Mouse (Mus musculus) spleen, adult 2 months (tissue): ENCODE measurements at regions not wholly inside any gene's neighbourhood (a gene's known extent, or its start where the extent isn't known, plus 50 kb on each side); places are given as distances from the start of the nearest gene placed in this dataset.
"Not testable (repeated sequence)": the region's sequence is repeated elsewhere in the genome, so short reads cannot be mapped to it uniquely, and the experiment has no call there.

Experiments
- DNase-seq, 2 experiments: peaks; one replicate each; pipeline versions ENCODE4 v3.0.0 to v3.0.0-alpha.2; 2012 to 2021; ENCODE audit warnings: low spot score in 2 of 2, low read depth in 1 of 2
- H3K27ac ChIP-seq: fragments of 200-500 bp; 2 replicates; pipeline ENCODE4 v1.5.1; 2012; ENCODE audit warnings: low read length, inconsistent platforms; ENCODE audit not compliant: insufficient read depth
- H3K27me3 ChIP-seq: fragments of 200-500 bp; 2 replicates; pipeline ENCODE4 v1.6.1; 2012; ENCODE audit warnings: mild to moderate bottlenecking, moderate library complexity, low read length, inconsistent platforms; ENCODE audit not compliant: control insufficient read depth, insufficient read depth
- H3K36me3 ChIP-seq: fragments of 200-500 bp; 2 replicates; pipeline ENCODE4 v1.6.1; 2012; ENCODE audit warnings: mild to moderate bottlenecking, low read length, inconsistent platforms; ENCODE audit not compliant: control insufficient read depth, insufficient read depth
- H3K4me1 ChIP-seq: fragments of 200-500 bp; 2 replicates; pipeline ENCODE4 v1.6.1; 2011; ENCODE audit warnings: inconsistent platforms; ENCODE audit not compliant: control insufficient read depth, insufficient read depth, insufficient read length
- H3K4me3 ChIP-seq: fragments of 200-500 bp; 2 replicates; pipeline ENCODE4 v1.5.1; 2011; ENCODE audit warnings: mild to moderate bottlenecking, inconsistent platforms; ENCODE audit not compliant: insufficient read depth, insufficient read length; ENCODE audit errors: extremely low read depth
- CTCF ChIP-seq: fragments of 200-500 bp; IDR thresholded peaks from 2 replicates; pipeline ENCODE4 v1.5.1; 2011; ENCODE audit warnings: mild to moderate bottlenecking, inconsistent platforms; ENCODE audit not compliant: insufficient read depth, insufficient read length, insufficient replicate concordance; ENCODE audit errors: extremely low read depth
- POLR2A ChIP-seq: fragments of 200-500 bp; IDR thresholded peaks from 2 replicates; pipeline ENCODE4 v1.6.1; 2011; ENCODE audit warnings: low read depth, low read length, inconsistent platforms
- WGBS: fragments of 180-500 bp; shearing (Covaris S2); methylation state at CpG from one replicate; pipeline ENCODE4 v1.1.7; 2018; 5-methylcytosine and 5-hydroxymethylcytosine counted together

- H3K27ac ChIP-seq = no peak overlapping the region
- TF ChIP-seq CTCF = no peak
- TF ChIP-seq POLR2A = no peak
- 81% methylated on average over 5 of the region's 5 CpGs for WGBS
Observed at GRCm38 (mm10) chr13:57042514-57042913, 146.7 kb upstream of the Trpc7 start.

DNA sequence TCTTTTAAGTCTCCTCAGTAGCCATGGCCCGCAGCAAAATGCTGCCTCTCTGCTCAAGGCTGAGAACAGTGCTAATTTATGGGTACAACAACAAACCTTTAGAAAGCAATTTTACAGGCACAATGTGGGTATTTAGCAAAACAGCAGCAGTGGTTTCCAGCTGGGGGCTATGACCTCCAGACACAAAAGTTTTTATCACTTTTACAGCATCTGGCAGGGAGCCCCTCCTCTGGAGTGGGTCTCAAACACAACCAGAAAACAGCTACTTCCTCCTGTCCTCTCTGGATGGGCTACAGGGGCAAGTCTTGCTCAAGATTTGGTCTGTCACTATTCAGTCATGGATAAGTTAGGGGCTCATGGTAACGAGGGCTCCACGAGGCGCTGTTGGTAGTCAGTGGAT is 137.1 kb upstream of the Trpc7 start:
- TF ChIP-seq CTCF (no peak), POLR2A (no peak)
- no peak for DNase-seq
- Histone ChIP-seq H3K27me3 (no peaks in the 10 kb centered on the region), H3K27ac (no peak overlapping the region), H3K4me3 (no peak overlapping the region), H3K36me3 (no peaks in the 10 kb centered on the region), H3K4me1 (no peaks in the 10 kb centered on the region)
- WGBS = 68% methylated on average over 4 of the region's 4 CpGs

More at GRCm38 (mm10) chr13:57042514-57042913, 146.7 kb upstream of the Trpc7 start:
- no peak for DNase-seq
- Histone ChIP-seq H3K36me3 (no peaks in the 10 kb centered on the region), H3K27me3 (no peaks in the 10 kb centered on the region), H3K4me1 (no peaks in the 10 kb centered on the region), H3K4me3 (no peak overlapping the region)

DNA sequence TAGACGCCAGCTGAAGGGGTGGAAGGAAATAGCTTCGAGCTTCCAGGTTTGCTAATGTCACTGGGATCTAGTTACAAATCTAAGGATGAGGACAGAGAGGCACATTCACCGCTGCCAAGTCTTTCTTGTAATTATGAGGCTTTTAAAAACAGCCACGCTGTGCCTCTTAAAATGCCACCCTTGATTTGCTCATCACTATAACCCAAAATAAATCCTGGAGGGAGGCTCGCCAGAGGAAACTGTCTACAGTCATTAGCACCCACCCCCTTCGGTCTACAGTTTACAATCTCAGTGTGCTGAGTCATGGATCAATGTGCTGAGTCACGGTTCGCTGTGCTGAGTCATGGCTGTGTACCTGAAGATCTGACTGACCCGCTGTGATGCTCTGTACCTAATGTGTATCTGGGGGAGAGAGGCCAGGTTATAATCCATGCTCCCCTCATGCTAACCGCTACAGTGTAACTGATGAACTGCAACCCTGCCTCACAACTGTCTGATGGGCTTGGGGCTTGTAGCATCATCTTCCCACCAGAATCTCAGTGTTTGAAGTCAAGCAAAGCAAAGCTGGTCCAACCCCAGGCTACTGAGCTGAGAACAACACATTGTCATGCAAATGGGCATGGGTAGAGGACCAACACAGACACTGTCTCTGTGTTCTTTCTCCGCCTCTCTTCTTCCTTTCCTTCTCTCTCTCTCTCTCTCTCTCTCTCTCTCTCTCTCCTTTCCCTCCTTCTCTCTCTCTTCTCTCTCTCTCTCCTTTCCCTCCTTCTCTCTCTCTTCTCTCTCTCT is 122.0 kb upstream of the Trpc7 start:
- DNase-seq = no peak
- WGBS = 71% methylated on average over 11 of the region's 11 CpGs
- Histone ChIP-seq H3K27ac (no peak overlapping the region), H3K27me3 (no peaks in the 10 kb centered on the region), H3K36me3 (no peaks in the 10 kb centered on the region), H3K4me1 (no peaks in the 10 kb centered on the region), H3K4me3 (no peak overlapping the region)
- TF ChIP-seq POLR2A = no peak

DNA sequence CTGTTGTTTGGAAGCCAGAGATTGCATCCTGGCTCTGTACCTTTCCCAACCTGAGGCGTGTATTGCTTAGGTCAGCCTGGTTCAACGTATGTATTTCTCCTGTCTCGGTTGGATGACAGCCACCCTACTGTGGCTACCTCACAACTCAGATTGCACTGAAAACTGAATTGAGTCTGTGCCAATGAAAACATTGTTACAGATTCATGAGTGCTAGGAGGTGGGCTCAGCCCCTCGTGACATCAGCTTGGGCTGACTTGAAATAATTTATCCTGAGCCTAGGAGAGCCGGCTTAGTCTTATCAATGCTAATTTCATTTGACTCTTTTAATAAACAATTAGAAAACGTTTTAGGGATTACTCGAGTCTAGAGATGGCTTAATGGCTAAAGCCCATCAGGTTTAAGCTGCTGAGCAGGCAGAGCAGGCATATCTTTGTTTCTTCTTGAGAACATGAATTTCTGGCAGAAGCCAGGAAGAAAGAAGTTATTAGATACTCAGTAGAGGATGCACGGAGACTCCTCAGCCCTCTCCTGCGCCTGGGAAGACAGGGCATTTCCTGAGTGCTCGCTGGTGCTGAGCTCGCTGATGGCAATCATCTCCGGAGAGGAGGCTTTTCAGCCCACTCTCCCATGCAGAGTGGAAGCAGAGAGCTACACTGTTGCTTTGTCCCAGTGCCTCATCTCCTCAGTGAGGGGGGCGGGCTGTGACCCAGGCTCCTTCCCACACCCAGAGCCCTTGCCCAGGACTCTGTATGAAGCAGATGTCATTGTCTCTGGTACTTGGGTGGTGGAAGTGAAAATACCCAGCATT is 120.9 kb upstream of the Trpc7 start:
- H3K27me3 ChIP-seq = no peaks in the 10 kb centered on the region
- H3K27ac ChIP-seq = no peak overlapping the region
- no peaks in the 10 kb centered on the region for H3K4me1 ChIP-seq
- 76% methylated on average over 13 of the region's 13 CpGs for WGBS
- no peaks in the 10 kb centered on the region for H3K36me3 ChIP-seq
- TF ChIP-seq CTCF = no peak
- TF ChIP-seq POLR2A = no peak
- H3K4me3 ChIP-seq = no peak overlapping the region
- DNase-seq = no peak

DNA sequence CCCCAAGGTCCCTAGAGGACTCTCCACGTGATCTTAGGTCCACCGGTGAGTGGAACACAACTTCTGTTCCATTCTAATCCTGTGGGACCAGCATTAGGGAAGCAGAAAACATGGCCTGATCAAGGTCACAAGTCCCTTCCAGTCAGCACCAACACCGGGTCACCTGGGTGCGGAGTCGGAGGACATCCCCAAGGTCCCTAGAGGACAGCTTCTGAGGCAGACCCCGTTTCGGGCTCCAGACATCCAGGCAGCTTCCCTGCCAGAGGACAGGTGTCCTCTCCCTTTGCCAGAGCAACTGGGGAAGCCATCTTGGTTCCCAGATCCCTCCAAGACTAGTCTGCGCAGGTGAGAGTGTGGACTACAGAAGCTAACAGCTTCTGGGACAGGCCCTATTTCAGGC is 111.4 kb upstream of the Trpc7 start:
- 88% methylated on average over 8 of the region's 8 CpGs for WGBS
- not testable (repeated sequence) for DNase-seq, H3K36me3 ChIP-seq, H3K4me1 ChIP-seq, H3K27ac ChIP-seq, H3K27me3 ChIP-seq, H3K4me3 ChIP-seq

DNA sequence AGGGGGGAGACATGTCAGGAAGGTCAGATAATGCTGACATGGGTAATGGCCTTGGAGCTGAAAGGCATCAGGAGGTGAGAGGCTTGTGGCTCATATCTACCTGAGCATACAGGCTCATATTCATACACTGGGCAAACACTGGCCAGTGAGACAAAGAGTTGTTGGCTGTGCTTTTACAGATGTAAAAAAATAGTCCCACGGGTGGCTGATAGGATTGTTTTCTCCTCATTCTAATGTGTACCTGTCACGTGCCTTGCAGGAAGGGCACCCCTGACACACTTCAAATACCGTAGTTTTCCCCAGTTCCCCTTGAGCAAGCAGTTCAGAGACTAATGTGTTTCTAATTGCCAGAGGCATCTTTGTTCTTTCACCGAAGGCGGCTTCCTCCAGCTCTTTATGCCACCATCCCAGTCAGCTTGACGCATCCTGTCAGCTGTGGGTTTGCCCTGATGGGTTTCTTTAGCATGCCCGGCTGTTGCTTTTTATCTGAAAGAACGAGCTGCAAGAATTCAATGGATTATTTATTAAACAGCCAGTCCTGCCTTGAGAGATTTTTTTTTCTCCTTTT is 107.9 kb upstream of the Trpc7 start:
- no peaks in the 10 kb centered on the region for H3K27me3 ChIP-seq
- TF ChIP-seq POLR2A (no peak), CTCF (no peak)
- H3K27ac ChIP-seq = no peak overlapping the region
- 65% methylated on average over 8 of the region's 8 CpGs for whole genome bisulfite sequencing
- H3K36me3 ChIP-seq = no peaks in the 10 kb centered on the region
- DNase-seq = no peak
- H3K4me1 ChIP-seq = no peaks in the 10 kb centered on the region
- H3K4me3 ChIP-seq = no peak overlapping the region

GRCm38 (mm10) chr13:56992022-56992421 is 96.2 kb upstream of the Trpc7 start:
- Histone ChIP-seq H3K27me3 (no peaks in the 10 kb centered on the region), H3K4me3 (no peak overlapping the region), H3K36me3 (no peaks in the 10 kb centered on the region), H3K27ac (no peak overlapping the region), H3K4me1 (no peaks in the 10 kb centered on the region)
- no peak for DNase-seq
- TF ChIP-seq POLR2A (no peak), CTCF (no peak)
